Mouse (Mus musculus) testis, postnatal 14 days (tissue): ENCODE measurements around the gene Nicn1.

ENCODE experiments used
- DNase-seq: peaks from one replicate; pipeline ENCODE4 v3.0.0; 2021; ENCODE audit warnings: low spot score

Nicn1 gene

DNA sequence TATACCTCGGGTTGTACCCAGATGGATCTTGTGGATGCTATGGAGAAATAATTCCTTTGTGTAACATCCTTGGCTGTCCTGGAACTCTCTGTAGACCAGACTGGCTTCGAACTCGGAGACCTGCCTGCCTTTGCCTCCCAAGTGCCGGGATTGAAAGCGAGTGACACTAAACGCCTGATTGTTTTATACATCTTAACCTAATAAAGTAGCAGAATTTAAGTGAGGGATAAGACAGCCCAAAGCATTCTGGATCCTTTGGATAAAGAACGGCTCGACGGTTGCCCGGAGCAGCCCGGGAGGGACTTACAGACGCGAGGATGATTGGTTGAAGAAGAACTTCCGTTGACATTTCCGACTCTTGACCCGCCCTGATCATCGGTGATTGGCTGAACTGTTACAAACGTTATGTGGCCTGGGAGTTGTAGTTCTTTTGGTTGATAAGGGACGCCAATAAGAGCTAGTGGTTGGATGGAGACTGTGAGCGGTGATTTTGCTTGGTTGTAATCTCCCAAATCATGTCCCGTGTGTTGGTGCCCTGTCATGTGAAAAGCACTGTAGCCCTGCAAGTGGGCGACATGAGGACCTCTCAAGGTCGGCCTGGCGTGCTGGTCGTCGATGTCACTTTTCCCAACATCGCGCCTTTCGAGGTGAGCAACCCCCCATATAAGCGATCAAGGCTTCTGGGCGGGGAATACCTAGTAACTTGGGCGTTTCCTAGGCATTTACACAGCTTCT is at the start of gene Nicn1:
TSS of gene Nicn1 (plus strand) at position 414 of the 735 bp plus-strand sequence.
- peak; percentile 91 for DNase-seq

DNA sequence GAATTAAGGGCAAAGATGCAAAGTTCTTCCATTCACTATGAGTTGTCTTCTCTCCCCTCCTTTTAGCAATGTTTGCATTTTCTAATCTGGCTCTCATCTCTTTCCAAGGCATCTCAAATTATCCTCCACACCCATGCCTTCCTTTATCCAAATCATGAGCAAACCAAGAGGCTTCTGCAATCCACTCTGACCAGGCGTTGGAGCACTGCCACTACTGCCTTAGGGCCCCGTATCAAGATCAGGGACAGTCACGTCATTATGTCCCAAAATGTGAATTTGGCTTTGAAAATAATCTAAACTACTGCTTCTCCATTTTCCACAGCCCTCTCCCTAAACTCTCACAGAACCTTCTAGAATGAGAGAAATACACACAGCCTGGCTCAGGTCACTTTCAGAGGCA is 45.7 kb upstream of the Nicn1 start:
- no peak for DNase-seq

DNA sequence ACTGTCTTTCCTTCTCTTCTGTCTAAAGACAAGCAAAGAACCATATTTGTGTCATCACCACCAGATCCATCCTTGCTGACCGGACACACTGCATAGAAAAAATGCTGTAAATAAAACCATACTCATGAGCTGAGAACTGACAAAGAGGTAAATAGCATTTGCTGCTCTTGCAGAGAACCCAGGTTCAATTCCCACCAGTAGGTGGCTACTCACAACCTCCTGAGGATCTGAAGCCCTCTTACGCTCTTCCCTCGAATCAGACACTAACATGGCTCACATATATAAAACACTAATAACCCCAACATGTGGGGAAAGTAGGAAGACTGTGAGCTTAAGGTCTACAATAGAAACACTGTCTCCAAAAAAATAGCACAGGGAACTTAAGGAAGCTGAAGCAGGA is 45.2 kb upstream of the Nicn1 start:
- no peak for DNase-seq

DNA sequence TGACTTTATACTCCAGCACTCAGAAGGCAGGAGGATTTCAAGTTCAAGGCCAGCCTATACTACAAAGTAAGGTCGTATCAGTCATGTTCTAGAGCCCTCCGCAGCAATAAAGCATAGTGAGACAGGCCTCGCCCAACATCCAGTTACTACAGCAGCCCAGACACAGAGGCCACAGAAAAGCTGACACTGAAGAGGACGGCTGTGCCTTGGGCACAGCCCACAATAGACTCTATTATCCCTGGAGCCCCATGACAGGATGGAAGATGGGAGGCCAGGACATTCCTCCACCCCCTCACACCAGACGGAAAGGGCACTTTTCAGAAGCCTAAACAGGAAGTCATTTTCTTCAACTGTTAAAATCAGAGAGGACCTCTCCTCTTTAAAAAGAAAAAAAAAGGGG is 41.3 kb upstream of the Nicn1 start:
- no peak for DNase-seq

DNA sequence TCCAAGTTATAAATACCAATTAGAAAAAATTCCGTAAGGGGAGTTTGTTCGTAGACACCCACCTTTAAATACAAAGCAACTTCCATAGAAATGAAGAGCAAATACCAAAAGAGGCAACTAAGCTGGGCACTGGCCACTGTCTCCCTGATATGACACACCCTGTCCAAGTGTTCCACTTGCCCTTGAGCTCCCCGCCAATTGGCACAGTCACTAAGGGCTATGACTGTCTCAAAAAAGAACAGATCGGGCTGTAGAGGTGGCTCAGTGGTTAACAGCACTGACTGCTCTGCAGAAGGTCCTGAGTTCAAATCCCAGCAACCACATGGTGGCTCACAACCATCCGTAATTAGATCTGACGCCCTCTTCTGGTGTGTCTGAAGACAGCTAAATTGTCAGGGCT is 38.4 kb upstream of the Nicn1 start:
- no peak for DNase-seq

DNA sequence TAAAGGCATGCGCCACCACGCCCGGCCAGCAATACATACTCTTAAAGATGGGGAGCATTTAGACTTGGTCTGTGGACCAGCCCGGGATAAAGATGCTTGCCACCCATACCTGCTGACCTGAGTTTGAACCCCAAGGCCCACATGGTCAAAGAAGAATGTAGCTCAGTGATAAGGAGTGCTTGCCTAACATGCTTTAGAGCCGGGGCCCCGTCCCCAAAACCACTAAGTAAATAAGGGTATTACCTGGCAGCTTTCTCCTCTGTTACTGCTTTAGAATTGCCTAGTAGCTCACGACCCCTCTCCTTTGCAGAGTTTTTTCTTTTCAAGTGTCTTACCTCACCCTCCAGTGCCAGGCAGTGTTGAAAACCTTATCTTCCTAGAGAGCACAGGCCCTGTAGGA is 37.5 kb upstream of the Nicn1 start:
- no peak for DNase-seq

DNA sequence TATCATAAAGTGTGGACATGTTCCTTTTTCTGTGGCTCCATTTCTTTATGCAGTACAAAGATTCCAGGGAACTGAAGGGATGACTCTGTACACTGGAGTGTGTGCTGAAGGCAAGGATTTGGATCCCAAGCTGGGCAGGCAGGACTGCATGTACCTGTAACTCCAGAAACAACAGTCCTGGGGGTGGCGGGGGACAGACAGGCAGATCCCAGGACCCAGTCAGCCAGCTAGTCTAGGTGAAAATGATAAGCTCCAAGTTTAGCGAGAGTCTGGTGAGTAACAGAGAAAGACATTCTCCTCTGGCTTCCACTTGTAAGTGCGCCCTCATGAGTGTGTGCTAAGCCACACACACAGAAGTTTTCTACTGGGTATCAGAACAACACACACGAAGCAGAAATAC is 29.7 kb upstream of the Nicn1 start:
- no peak for DNase-seq

DNA sequence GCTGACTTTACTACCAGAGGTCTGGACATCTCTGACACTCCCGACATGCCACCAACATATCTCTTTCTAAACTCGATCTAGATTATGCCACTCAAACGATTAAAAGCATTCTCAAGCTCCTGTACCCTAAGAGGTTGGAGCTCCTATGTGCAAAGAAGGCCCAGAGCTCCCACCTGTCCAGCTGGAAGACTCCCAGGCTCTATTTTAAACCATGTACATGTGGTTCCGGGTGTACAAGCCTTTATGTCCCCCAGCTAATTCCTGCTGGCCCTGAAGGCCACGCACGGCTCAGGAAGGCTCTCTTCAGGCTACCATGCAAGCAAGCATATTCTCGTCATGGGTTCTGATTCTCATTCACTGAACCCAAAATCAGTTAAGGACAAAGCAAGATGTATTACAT is 28.4 kb upstream of the Nicn1 start:
- no peak for DNase-seq

DNA sequence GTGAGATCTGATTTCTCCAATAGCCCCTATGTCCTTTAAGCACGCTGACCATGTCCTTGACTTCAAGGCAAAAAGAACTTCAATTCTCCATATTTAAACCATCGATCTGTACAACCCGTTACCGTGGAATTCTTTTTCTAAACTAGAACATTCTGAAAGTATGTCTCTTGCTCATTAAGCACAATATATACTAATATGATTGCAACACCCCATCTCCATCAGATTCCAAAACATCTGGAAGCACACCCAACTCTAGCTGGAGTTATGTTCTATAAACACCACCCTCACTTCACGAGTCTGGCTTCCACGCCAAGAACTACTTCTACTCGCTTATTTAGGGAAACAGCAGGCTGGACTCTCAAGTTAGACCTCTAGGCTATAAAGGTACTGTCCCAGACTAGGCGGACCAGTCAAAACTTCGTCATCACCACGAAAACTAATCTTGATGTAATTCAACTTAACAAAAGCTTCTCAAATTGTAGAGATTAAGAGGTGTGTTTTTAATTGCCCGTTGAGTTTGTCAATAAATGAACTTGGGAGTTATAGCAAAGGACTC is 27.7 kb upstream of the Nicn1 start:
- no peak for DNase-seq

DNA sequence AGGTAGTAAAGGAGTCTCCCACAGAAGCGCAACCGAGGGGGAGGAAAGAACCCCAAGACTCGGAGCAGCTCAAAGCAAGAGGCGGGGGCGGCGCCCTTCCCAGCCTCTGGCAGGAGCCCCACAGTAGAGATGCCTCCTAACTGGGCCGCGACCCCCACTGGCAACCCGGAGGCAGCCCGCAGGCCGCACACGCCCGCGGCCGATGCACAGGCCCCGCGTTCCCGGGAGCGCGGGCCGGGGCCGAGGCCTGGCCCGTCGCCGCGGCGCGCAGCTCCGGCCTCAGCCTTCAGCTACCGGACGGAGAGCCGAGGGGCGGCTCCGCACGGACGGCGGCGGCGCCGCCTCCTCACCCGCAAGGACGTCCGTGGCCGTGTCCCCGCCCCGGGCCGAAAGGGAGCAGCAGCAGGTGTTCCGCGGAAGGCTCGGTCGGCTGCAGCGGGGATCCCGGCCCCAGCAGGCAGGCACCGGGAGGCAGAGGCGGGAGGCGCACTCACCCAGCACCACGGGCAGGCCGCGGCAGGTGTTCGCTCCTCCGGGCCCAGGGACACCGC is 27.0 kb upstream of the Nicn1 start:
- no peak for DNase-seq

DNA sequence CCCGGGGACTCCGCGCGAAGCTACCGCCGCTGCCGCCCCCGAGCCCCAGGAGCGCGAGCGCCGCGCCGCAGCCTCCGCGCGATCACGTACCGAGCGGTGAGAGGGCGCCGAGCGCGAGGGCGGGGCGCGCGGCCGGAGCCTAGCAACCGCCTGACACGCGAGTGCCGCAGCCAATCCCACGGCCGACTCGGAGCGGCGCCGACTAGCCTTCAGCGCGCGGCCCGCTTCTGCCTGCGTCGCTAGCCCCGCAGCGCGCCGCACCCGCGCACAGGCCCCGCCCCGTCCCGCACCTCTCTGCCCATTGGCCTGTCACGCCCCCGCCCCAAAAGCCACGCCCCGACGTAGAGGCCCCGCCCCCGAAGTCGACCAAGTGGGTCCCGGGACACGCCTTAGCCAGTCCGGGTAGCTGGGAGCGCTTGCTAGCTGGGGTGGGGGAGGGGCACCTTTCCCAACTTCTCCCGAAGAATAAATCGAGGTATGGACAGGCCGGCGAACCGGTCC is 26.5 kb upstream of the Nicn1 start, which contains the start of gene Dag1:
TSS of gene Dag1 (minus strand) at position 269 of the 501 bp plus-strand sequence.
- peak; percentile 99 for DNase-seq

DNA sequence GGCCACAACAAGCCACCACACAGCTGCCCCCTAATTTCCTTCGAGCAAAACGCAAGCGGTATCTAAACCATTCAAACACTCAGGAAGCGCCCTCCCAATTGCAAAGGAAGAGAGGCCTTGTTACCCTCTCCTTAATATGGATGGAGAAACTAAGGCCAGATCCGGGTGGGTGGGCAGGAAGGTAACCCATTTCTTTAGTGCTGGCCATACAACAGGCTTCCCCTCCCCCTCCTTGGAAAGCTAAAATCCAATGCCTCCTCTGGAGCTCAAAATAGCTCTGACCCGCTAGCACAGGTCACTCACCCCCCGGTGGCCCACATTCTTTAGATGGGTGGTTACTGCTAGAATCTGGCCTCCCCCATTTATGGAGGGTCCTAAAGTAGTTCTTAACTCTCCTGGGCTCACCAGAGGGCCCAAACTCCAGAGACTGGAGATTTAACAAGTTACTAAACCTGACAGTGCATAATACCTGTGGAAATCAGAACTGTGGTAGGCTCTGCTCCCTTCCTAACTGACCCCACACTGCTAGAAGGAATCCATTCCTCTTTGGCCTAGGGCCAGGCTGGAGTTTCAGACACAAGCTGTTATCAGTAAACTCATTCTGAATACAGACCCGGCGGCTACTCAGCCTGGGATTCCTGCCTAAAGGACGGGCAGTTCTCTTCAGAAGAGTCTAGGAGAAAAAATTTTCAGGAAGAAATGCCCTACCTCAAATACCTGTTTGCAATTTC is 25.9 kb upstream of the Nicn1 start:
- DNase-seq: peak; percentile 75

DNA sequence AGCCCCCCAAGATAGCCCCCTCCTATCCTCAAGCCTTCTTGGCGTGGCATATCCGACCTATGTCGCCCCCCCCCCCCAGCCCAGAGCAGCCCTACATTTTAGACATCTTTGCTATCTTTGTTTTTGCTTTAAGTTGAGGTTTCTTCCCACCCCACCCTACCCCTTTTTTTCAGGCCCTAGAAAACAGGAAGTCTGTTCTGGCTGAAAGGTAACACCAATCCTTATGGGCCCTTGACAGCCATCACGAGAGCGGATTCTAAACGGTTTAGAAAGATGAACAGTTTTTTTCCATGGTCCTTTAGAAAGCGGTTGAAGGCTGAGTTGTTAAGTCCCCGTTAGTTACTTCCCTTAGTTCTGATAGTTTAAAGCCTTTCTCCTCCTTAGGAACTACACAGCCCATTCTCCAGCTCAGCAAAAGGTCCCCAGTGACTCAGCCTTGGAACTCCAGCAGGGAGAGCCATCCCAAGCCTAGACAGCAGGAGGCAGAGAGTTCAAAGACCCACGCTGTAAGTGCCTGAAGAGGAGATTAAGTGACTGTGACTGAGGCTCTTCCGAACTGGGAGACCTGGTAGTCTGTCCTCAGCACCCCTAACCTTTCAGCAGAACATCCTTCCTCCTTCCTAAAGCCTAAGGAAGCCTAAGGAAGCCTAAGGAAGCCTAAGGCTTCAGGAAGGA is 23.8 kb upstream of the Nicn1 start:
- DNase-seq: no peak

DNA sequence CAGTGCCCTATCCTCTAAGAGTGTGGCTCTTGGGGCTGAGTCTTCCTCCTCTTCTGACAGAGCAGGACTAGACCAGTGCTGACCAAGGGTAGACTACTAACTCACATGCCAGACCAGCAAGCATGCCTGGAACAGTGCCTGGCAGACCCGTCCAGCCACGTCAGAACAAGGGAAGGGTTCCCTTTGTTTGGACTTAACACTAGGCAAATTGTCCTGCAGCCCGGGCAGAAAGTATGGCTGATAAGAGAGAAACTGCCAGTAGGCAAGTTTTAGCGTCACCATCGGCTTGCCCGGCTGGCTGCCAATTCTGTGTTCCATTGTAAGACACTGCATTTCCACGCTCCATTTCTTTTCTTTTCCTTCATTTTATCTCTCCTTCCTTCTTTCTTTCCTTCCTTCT is 22.5 kb upstream of the Nicn1 start:
- DNase-seq: peak; percentile 44

DNA sequence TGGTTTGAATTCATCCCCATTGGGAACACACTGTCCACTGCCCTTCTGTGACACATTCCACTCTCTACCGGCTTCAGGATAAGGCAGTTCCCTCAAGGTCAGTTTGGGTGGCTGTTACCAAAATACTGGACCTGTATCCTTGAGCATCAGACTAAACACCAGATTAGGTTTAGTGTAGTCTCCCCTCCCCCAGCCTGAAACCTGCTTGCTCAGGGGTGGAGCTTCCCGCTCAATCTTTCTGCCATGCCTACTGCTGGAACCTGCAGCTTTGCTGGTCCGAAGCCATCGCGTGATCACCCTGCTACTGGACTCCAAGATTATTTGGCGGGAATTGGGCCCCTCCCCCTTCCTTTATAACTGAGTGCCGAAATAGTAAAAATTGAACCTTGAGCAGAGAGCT is 21.5 kb upstream of the Nicn1 start:
- peak; percentile 48 for DNase-seq

DNA sequence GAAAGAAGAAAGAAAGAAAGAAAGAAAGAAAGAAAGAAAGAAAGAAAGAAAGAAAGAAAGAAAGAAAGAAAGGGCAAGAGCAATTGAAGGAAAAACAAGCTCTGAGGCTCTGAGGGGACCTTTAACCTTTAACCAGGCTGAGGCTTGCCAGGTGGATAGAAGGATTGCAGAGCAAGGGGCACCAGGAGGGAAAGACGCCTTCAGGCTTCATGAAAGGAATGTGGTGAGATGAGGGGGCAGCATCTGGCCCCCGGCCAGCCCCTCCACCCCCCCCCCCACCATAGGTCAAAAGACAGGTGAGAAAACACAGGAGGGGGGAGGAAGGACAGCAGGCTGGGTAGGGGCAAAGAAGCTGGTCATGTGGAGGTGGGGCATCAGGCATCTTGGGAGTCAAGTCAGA is 18.3 kb upstream of the Nicn1 start:
- no peak for DNase-seq

DNA sequence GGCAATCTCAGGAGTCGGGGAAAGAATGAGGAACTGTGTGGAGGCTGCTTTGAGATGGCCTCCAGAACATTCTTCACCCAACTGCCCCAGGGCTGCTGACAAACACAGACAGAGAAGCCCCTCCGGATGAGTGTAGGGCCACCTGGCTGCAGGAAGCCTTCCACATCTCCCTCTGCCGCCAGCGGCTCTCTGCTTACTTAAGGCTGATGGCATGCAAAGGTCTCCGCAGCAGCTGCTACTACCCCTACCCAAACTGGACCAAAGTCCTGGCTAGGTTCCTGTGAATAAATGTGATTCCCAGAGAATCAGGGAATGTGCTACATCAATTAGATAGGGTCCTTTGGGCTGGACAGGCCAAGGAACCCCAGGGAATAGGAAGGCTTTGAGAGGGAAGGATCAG is 17.5 kb upstream of the Nicn1 start:
- DNase-seq: no peak

DNA sequence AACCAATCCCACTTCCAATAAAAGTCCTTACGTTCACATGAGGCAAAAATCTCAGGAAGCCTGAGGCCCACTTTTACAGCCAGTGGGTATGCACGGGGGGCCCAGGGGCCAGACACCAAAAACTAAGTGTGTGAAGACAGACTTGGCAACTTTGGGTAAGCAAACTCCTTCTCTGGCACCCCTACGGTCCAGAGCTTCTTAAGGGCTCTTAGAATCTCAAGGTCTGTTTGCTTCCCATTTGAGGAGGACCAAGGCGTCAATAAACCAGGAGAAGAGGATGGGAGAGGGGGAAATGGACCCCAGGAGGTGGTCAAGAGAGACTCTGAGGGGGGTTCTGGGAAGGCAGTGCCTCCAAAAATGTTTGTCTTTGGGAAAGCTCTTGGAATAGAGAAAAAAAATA is 16.7 kb upstream of the Nicn1 start:
- DNase-seq: no peak

DNA sequence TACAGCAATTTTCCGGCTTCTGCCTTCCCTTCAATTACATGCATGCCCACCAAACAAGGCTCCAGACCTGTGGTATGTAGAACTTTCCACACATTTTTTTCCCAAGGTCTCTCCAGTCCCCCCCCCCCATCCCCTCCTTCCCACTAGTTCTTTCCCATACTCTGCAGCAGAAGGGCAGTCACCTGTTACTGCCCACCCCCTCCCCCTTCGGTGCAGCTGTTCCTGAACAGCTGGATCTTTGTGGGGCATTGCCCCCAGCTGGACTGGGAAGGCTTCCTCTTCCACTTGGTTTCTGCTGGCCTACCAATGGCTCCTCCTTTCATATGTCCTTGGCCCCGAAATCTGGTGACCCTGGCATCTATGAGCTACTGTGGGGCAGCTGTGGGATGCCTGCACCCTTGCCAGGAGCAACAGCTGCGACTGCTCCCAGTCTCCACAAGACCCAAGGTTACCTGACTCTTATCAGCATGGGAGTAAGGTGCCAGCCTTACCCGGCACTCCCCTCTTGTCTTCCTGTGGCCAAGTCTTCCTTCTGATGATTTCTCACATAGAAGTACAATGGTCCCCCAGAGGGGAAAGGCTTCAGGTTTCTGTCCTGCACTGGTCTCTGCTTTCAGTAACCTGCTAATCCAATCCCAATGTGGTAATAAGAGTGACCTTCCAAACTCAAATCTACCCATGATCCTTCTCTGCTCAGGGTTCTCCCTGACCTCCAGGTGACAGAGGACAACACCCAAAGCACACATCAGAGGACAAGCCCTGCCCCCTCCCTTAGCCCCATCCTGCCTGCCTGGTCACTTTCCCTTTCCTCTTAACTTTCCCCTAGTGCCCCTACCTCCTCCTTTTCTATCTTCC is 15.5 kb upstream of the Nicn1 start:
- peak; percentile 53 for DNase-seq

DNA sequence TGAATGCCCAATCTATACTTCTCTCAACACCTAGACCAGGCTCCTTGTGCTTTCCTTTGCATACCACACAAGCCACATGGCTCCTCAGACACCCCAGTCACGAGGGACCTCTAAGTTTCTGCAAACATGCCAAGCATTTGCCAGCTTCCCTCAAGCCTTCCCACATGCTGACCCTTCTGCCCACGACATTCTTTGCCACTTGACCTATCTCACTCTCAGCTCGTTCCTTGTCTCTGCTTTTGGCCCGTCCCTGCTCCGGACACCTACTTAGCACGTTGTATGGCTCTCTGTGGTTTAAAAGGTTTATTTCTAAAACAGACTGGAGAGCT is 14.9 kb upstream of the Nicn1 start:
- DNase-seq: no peak

DNA sequence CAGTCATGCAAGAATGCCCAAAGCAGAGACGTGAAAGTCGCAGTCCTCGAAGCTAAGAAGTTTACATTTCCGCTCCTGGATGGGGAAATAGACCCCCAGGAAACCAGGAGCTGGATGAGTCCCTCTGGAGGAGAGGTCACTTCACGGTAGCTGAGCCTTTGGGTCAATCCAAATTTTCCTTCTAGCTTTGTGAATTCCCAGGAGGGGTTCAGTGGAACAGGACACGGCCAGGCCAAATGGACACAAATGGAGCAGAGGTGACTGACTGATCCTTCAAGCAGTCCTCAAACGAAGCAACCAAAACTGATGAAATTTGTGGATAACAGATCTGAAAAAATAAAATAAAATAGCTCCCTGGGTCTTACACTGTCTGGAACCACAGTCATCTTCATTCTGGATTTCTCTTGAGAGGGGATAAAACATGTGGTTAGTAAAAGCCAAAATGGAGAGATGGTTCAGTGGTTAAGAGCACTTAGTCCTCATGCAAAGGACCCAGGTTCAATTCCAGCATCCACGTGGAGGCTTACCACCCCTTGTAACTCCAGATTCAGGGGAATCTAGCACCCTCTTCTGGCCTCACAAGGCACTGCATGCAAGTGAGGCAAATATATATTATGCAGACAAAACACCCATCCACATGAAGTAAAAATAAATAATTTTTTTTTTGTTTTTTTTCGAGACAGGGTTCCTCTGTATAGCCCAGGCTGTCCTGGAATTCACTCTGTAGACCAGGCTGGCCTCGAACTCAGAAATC is 11.4 kb upstream of the Nicn1 start:
- DNase-seq: peak; percentile 44
